Mouse (Mus musculus) brain, embryonic 14.5 days (tissue): ENCODE data around the gene Lsp1.

Experiments used
- CTCF ChIP-seq: fragments of 200-500 bp; IDR thresholded peaks from 2 replicates; pipeline ENCODE4 v1.5.1; 2012; ENCODE audit warnings: inconsistent platforms, mild to moderate bottlenecking, moderate library complexity, borderline replicate concordance; ENCODE audit not compliant: insufficient read depth, insufficient read length; ENCODE audit errors: extremely low read depth
- POLR2A ChIP-seq: fragments of 200-500 bp; IDR thresholded peaks from 2 replicates; pipeline ENCODE4 v1.6.1; 2012; ENCODE audit warnings: mild to moderate bottlenecking, inconsistent platforms, borderline replicate concordance; ENCODE audit not compliant: poor library complexity, insufficient read depth, insufficient read length, severe bottlenecking; ENCODE audit errors: extremely low read depth

GRCm38 (mm10) chr7:142473476-142473875 is 12.9 kb downstream of the Lsp1 start:
- TF ChIP-seq CTCF (no peak), POLR2A (no peak)
